10 mouse cellular contexts compared by ENCODE assay signal in genomic region chr3:138463137-138463536, GRCm38 (mm10). TPM values are rescaled to one million over a fixed set of nuclear protein-coding genes. Genes with fewer than 3 reads are reported as not detected.
DNase-seq lines count a peak whose midpoint lies in the region; ATAC-seq and TF ChIP-seq lines count a peak whose summit lies in the region.
"Had no signal": no experiment of that assay in that cellular context is flagged by ENCODE, and none has a peak within 500 bp of the region (broad histone marks: within the 10 kb centered on the region; RNA-seq: fewer than 3 reads in every experiment).

No protein-coding gene starts in this region.

- ATAC-seq in Patski: no peak
- ATAC-seq in hematopoietic stem cell, adult 5-6 weeks (replicated peaks in 1 of 2; ENCODE audit: insufficient read depth in 1 of 2, low FRiP score in 2 of 2, low TSS enrichment in 1 of 2, low read depth in 1 of 2, poor library complexity in 2 of 2, severe bottlenecking in 2 of 2): peak; percentile 55 to 57; a peak in 3 of 4 replicates
- ATAC-seq in neural tube, embryonic 11.5 days (ENCODE audit: insufficient read depth, low FRiP score, low TSS enrichment): peak; percentile 60; the same call in 1 of the 2 replicates

- H3K4me1 ChIP-seq in neural tube, embryonic 11.5 days (ENCODE audit: control insufficient read depth, insufficient read depth, low read length): no peaks in the 10 kb centered on the region
- H3K4me1 ChIP-seq: embryonic facial prominence, embryonic 13.5 days; neural tube, embryonic 12.5 days had no signal

- peak; percentile 81 for TF ChIP-seq CTCF in Patski (IDR thresholded peaks at IDR 0.05)

- H3K27ac ChIP-seq in neural tube, embryonic 11.5 days (ENCODE audit: low read depth, low read length): no peak overlapping the region
- H3K27ac ChIP-seq: embryonic facial prominence, embryonic 13.5 days; neural tube, embryonic 12.5 days had no signal

- DNase-seq in kidney, adult 11 months: peak; percentile 33
- no peak for DNase-seq in kidney, adult 18-20 months
- no peak for DNase-seq in Patski (ENCODE audit: low read depth, low spot score)
- peak; percentile 57 for DNase-seq in liver
- peak; percentile 55 for DNase-seq in neural tube, embryonic 11.5 days (ENCODE audit: low spot score)
- DNase-seq in layer of hippocampus, postnatal 25 days (ENCODE audit: extremely low spot score in 1 of 2, low spot score in 1 of 2): no peak
- no peak for DNase-seq in ovary, postnatal 36 days (ENCODE audit: low spot score)

- no peaks in the 10 kb centered on the region for H3K27me3 ChIP-seq in Patski
- no peaks in the 10 kb centered on the region for H3K27me3 ChIP-seq in neural tube, embryonic 11.5 days (ENCODE audit: control insufficient read depth, insufficient read depth, low read length)
- H3K27me3 ChIP-seq: embryonic facial prominence, embryonic 13.5 days; neural tube, embryonic 12.5 days had no signal

- POLR2A ChIA-PET in Patski (lab: Charles Lee): no interaction called here

- CTCF ChIA-PET in Patski (lab: Charles Lee): interaction anchor here (0.7 to 2.4 kb wide), 6 partner anchors 9 to 446 kb away, joined by 3 to 7 read pairs (median 4); no protein-coding TSS in a partner anchor

- peaks cover 14% of the 10 kb centered on the region for H3K36me3 ChIP-seq in neural tube, embryonic 11.5 days (ENCODE audit: control insufficient read depth, insufficient read depth, low read length)

- H3K9ac ChIP-seq in neural tube, embryonic 11.5 days (ENCODE audit: low read length): no peak overlapping the region
- H3K9ac ChIP-seq: embryonic facial prominence, embryonic 13.5 days; neural tube, embryonic 12.5 days had no signal

- no peak overlapping the region for H3K4me3 ChIP-seq in neural tube, embryonic 11.5 days (ENCODE audit: low read depth, low read length)
- H3K4me3 ChIP-seq: embryonic facial prominence, embryonic 13.5 days; neural tube, embryonic 12.5 days had no signal

- 90% methylated on average over 2 of the region's 2 CpGs for WGBS in neural tube, embryonic 11.5 days

- H3K9me3 ChIP-seq in neural tube, embryonic 11.5 days (ENCODE audit: control insufficient read depth, low read length): no peaks in the 10 kb centered on the region
- H3K9me3 ChIP-seq: embryonic facial prominence, embryonic 13.5 days; neural tube, embryonic 12.5 days had no signal

- in situ Hi-C loops in Patski (cut with MboI; ENCODE audit: low pct_unique_long_range_greater_than_20kb): loop anchor here (10.0 kb wide), 1 partner anchor 732 kb away; no protein-coding TSS in a partner anchor

- no peak overlapping the region for H3K4me2 ChIP-seq in neural tube, embryonic 11.5 days (ENCODE audit: low read depth)
- H3K4me2 ChIP-seq: embryonic facial prominence, embryonic 13.5 days; neural tube, embryonic 12.5 days had no signal

RNA-seq across cellular contexts. Expression of gene Adh5, which starts 20.2 kb away (rescaled TPM):
- 292 TPM for polyA plus RNA-seq in Patski (2021)
- 136 and 163 TPM in 2 replicates for total RNA-seq in hematopoietic stem cell, adult 5-6 weeks (2017)
- 248 and 254 TPM in 2 replicates for polyA plus RNA-seq in neural tube, embryonic 11.5 days (2014; fragmentation: Nextera tagmentation; extraction: Ambion mirVana)
- total RNA-seq in layer of hippocampus, postnatal 25 days (2021): 10 to 100 TPM; 71.0 to 76.7 TPM

RNA-seq across cellular contexts. Expression of gene Metap1, which starts 26.2 kb away (rescaled TPM):
- polyA plus RNA-seq in Patski (2021): 96.9 TPM
- 58.4 and 63.5 TPM in 2 replicates for total RNA-seq in hematopoietic stem cell, adult 5-6 weeks (2017)
- polyA plus RNA-seq in neural tube, embryonic 11.5 days (2014; fragmentation: Nextera tagmentation; extraction: Ambion mirVana): 69.0 and 69.6 TPM in 2 replicates
- 10 to 100 TPM; 41.9 to 44.4 TPM for total RNA-seq in layer of hippocampus, postnatal 25 days (2021)

RNA-seq across cellular contexts. Expression of gene Adh4, which starts 47.9 kb away (rescaled TPM):
- polyA plus RNA-seq in Patski (2021): not detected
- not detected in 2 replicates for total RNA-seq in hematopoietic stem cell, adult 5-6 weeks (2017)
- polyA plus RNA-seq in neural tube, embryonic 11.5 days (2014; fragmentation: Nextera tagmentation; extraction: Ambion mirVana): not detected in 2 replicates
- total RNA-seq in layer of hippocampus, postnatal 25 days (2021): not detected
- polyA plus RNA-seq: embryonic facial prominence, embryonic 13.5 days; neural tube, embryonic 12.5 days had no signal

Comparison
In these comparisons a context has a peak if more than half of its experiments do, and no peak if none do; other contexts are left out.
1. DNase-seq: peak in kidney, adult 11 months (single experiment), liver (single experiment) and neural tube, embryonic 11.5 days (single experiment); none in kidney, adult 18-20 months (single experiment), Patski (single experiment), layer of hippocampus, postnatal 25 days (0 of 2) and ovary, postnatal 36 days (single experiment).